Mouse (Mus musculus) spleen, embryonic (tissue): ENCODE measurements around the gene Mcoln3.

ENCODE experiments used
- CTCF ChIA-PET: fragments of 350-600 bp; sonication (Branson Sonifier 250); formaldehyde crosslinking; loops from one replicate; lab custom pipeline; 2022; lab: Charles Lee

Gene Mcoln3

GRCm38 (mm10) chr3:146127205-146127604 lies 10.0 kb downstream of the Mcoln3 start:
- CTCF ChIA-PET: interaction anchor here (0.7 to 1.2 kb wide), 2 partner anchors 10 to 50 kb away, joined by 3 read pairs; no protein-coding TSS in a partner anchor

- CTCF ChIA-PET: interaction anchor here (1.2 kb wide), 1 partner anchor 10 kb away, joined by 3 read pairs; no protein-coding TSS in a partner anchor
These were observed 17.6 kb downstream of the Mcoln3 start for GRCm38 (mm10) chr3:146134834-146135233.

GRCm38 (mm10) chr3:146135417-146135816 lies 18.2 kb downstream of the Mcoln3 start:
- CTCF ChIA-PET: interaction anchor here (1.2 kb wide), 1 partner anchor 10 kb away, joined by 3 read pairs; no protein-coding TSS in a partner anchor

- CTCF ChIA-PET: no interaction called here
These were observed 19.2 kb downstream of the Mcoln3 start for GRCm38 (mm10) chr3:146136422-146136821.

GRCm38 (mm10) chr3:146140276-146140675 lies 23.0 kb downstream of the Mcoln3 start:
- CTCF ChIA-PET: no interaction called here

- CTCF ChIA-PET: interaction anchor here (1.2 kb wide), 1 partner anchor 35 kb away, joined by 4 read pairs; no protein-coding TSS in a partner anchor
These were observed 25.3 kb downstream of the Mcoln3 start for GRCm38 (mm10) chr3:146142523-146142922.

- CTCF ChIA-PET: interaction anchor here (0.6 kb wide), 1 partner anchor 41 kb away, joined by 3 read pairs; no protein-coding TSS in a partner anchor
These were observed 28.3 kb downstream of the Mcoln3 start for GRCm38 (mm10) chr3:146145501-146145900.

- CTCF ChIA-PET: no interaction called here
These were observed 28.9 kb downstream of the Mcoln3 start for GRCm38 (mm10) chr3:146146131-146146530.

- CTCF ChIA-PET: interaction anchor here (0.7 kb wide), 1 partner anchor 46 kb away, joined by 4 read pairs; no protein-coding TSS in a partner anchor
These were observed 32.2 kb downstream of the Mcoln3 start, which contains the start of gene Mcoln2 for GRCm38 (mm10) chr3:146149156-146150057. TSS of gene Mcoln2 (plus strand) at chr3:146149833.

GRCm38 (mm10) chr3:146150058-146150400 lies 32.8 kb downstream of the Mcoln3 start:
- CTCF ChIA-PET: interaction anchor here (0.7 kb wide), 1 partner anchor 45 kb away, joined by 4 read pairs; no protein-coding TSS in a partner anchor

- CTCF ChIA-PET: no interaction called here
These were observed 33.3 kb downstream of the Mcoln3 start for GRCm38 (mm10) chr3:146150560-146150959.

- CTCF ChIA-PET: no interaction called here
These were observed 34.1 kb downstream of the Mcoln3 start for GRCm38 (mm10) chr3:146151328-146151727.

- CTCF ChIA-PET: no interaction called here
These were observed 34.5 kb downstream of the Mcoln3 start for GRCm38 (mm10) chr3:146151755-146152154.

GRCm38 (mm10) chr3:146152348-146152747 lies 35.1 kb downstream of the Mcoln3 start:
- CTCF ChIA-PET: no interaction called here

- CTCF ChIA-PET: no interaction called here
These were observed 35.7 kb downstream of the Mcoln3 start for GRCm38 (mm10) chr3:146152913-146153312.

GRCm38 (mm10) chr3:146153862-146154611 lies 36.8 kb downstream of the Mcoln3 start:
- CTCF ChIA-PET: interaction anchor here (0.5 kb wide), 1 partner anchor 227 kb away, joined by 4 read pairs; no protein-coding TSS in a partner anchor

- CTCF ChIA-PET: interaction anchor here (1.0 kb wide), 1 partner anchor 29 kb away, joined by 3 read pairs; no protein-coding TSS in a partner anchor
These were observed 38.7 kb downstream of the Mcoln3 start for GRCm38 (mm10) chr3:146155628-146156576.

- CTCF ChIA-PET: no interaction called here
These were observed 39.6 kb downstream of the Mcoln3 start for GRCm38 (mm10) chr3:146156811-146157210.

- CTCF ChIA-PET: interaction anchor here (0.7 to 1.2 kb wide), 5 partner anchors 15 to 283 kb away, joined by 3 to 16 read pairs (median 8); no protein-coding TSS in a partner anchor
These were observed 40.8 kb downstream of the Mcoln3 start for GRCm38 (mm10) chr3:146158039-146158438.

GRCm38 (mm10) chr3:146159360-146159759 lies 42.1 kb downstream of the Mcoln3 start:
- CTCF ChIA-PET: interaction anchor here (0.6 to 1.2 kb wide), 3 partner anchors 13 to 1604 kb away, joined by 3 to 8 read pairs (median 3); no protein-coding TSS in a partner anchor
